Mouse (Mus musculus) intestine, postnatal 0 days (tissue): ENCODE results near the gene Ldlrad1. TPM values are rescaled to one million over a fixed set of nuclear protein-coding genes. Genes with fewer than 3 reads are reported as not detected.
A peak's percentile ranks its signal among the peaks of the same experiment; 100 is the strongest.

ENCODE experiments used
- ATAC-seq: fragments of 200-750 bp; cut with Nextera tagmentation; 2 replicates; pipeline ENCODE4 v1.8.0; 2017; ENCODE audit warnings: mild to moderate bottlenecking, moderate TSS enrichment, moderate library complexity
- H3K27ac ChIP-seq: fragments of 300-500 bp; sonication (generic); 2 replicates; pipeline ENCODE4 v1.5.1; 2014; ENCODE audit warnings: mild to moderate bottlenecking, low read depth, low read length, moderate library complexity
- H3K27me3 ChIP-seq: fragments of 300-500 bp; sonication (generic); replicated peaks from 2 replicates; pipeline ENCODE4 v1.6.1; 2014; ENCODE audit warnings: low read length, mixed read lengths; ENCODE audit not compliant: control insufficient read depth, insufficient read depth
- H3K36me3 ChIP-seq: fragments of 300-500 bp; sonication (generic); 2 replicates; pipeline ENCODE4 v1.6.1; 2014; ENCODE audit warnings: mild to moderate bottlenecking, moderate library complexity; ENCODE audit not compliant: control insufficient read depth, insufficient read depth
- H3K4me1 ChIP-seq: fragments of 300-500 bp; sonication (generic); replicated peaks from 2 replicates; pipeline ENCODE4 v1.6.1; 2014; ENCODE audit warnings: antibody characterized with exemption, low read length, mixed read lengths; ENCODE audit not compliant: control insufficient read depth, insufficient read depth
- H3K4me2 ChIP-seq: fragments of 300-500 bp; sonication (generic); replicated peaks from 2 replicates; pipeline ENCODE4 v1.6.1; 2014; ENCODE audit warnings: low read depth, mild to moderate bottlenecking, moderate library complexity
- H3K4me3 ChIP-seq: fragments of 300-500 bp; sonication (generic); 2 replicates; pipeline ENCODE4 v1.5.1; 2014; ENCODE audit warnings: low read depth, low read length
- H3K9ac ChIP-seq: fragments of 300-500 bp; sonication (generic); 2 replicates; pipeline ENCODE4 v1.6.1; 2014; ENCODE audit warnings: mild to moderate bottlenecking, low read depth, low read length
- H3K9me3 ChIP-seq: fragments of 300-500 bp; sonication (generic); 2 replicates; pipeline ENCODE4 v1.6.1; 2016; ENCODE audit warnings: mixed run types; ENCODE audit not compliant: control insufficient read depth
- CTCF ChIP-seq: sonication (generic); IDR thresholded peaks from 2 replicates; pipeline ENCODE4 v1.5.1; 2016; ENCODE audit warnings: low read depth, mild to moderate bottlenecking, control low read depth, antibody characterized with exemption, moderate library complexity
- WGBS: fragments of 180-500 bp; shearing (Covaris S2); extraction: QIAGEN DNeasy Blood & Tissue Kit; methylation state at CpG from one replicate; pipeline ENCODE4 v1.1.7; 2014; 5-methylcytosine and 5-hydroxymethylcytosine counted together
- polyA plus RNA-seq: library from polyadenylated mRNA; unstranded; fragments of >200 nt; fragmentation: Nextera tagmentation; extraction: Ambion mirVana; gene quantifications from 2 replicates; pipeline ENCODE4 v1.2.1, GENCODE M21; 2015

Ldlrad1 gene
- polyA plus RNA-seq, result not detected in 2 replicates

- H3K4me1 ChIP-seq, result no peaks in the 10 kb centered on the region
- no peak within 1 kb of the TSS for H3K27ac ChIP-seq
- no peak within 1 kb of the TSS for H3K4me3 ChIP-seq
- WGBS, result 90% methylated on average over 3 of the region's 3 CpGs
- H3K27me3 ChIP-seq, result no peaks in the 10 kb centered on the region
- no peak for TF ChIP-seq CTCF
- peaks cover 29% of the 10 kb centered on the region for H3K36me3 ChIP-seq
- H3K4me2 ChIP-seq, result no peak within 1 kb of the TSS
- H3K9ac ChIP-seq, result no peak within 1 kb of the TSS
- ATAC-seq, result no peak
- no peaks in the 10 kb centered on the region for H3K9me3 ChIP-seq
Measured at GRCm38 (mm10) chr4:107208880-107209279, at the start of gene Ldlrad1. Gene Ldlrad1 (plus strand): TSS chr4:107209180.

GRCm38 (mm10) chr4:107160181-107160580 lies 48.8 kb upstream of the Ldlrad1 start:
- Histone ChIP-seq H3K9ac (no peak overlapping the region), H3K27ac (no peak overlapping the region), H3K27me3 (no peaks in the 10 kb centered on the region), H3K4me3 (no peak overlapping the region), H3K9me3 (no peaks in the 10 kb centered on the region), H3K4me1 (no peaks in the 10 kb centered on the region), H3K36me3 (peaks cover 30% of the 10 kb centered on the region), H3K4me2 (no peak overlapping the region)
- 88% methylated on average over 8 of the region's 8 CpGs for WGBS
- ATAC-seq, result no peak
- TF ChIP-seq CTCF, result no peak

GRCm38 (mm10) chr4:107163341-107163740 lies 45.6 kb upstream of the Ldlrad1 start:
- no peak for ATAC-seq
- Histone ChIP-seq H3K4me3 (no peak overlapping the region), H3K4me2 (no peak overlapping the region), H3K4me1 (no peaks in the 10 kb centered on the region), H3K27ac (no peak overlapping the region), H3K27me3 (no peaks in the 10 kb centered on the region), H3K9ac (no peak overlapping the region), H3K36me3 (peaks cover 23% of the 10 kb centered on the region), H3K9me3 (no peaks in the 10 kb centered on the region)
- no peak for TF ChIP-seq CTCF
- WGBS, result 77% methylated on average over 10 of the region's 10 CpGs

GRCm38 (mm10) chr4:107163756-107164587 lies 45.0 kb upstream of the Ldlrad1 start:
- H3K4me3 ChIP-seq, result no peak overlapping the region
- H3K27me3 ChIP-seq, result no peaks in the 10 kb centered on the region
- H3K9ac ChIP-seq, result no peak overlapping the region
- H3K27ac ChIP-seq, result no peak overlapping the region
- peaks cover 23% of the 10 kb centered on the region for H3K36me3 ChIP-seq
- H3K9me3 ChIP-seq, result no peaks in the 10 kb centered on the region
- TF ChIP-seq CTCF, result peak; percentile 99
- WGBS, result 47% methylated on average over 9 of the region's 9 CpGs
- no peaks in the 10 kb centered on the region for H3K4me1 ChIP-seq
- no peak overlapping the region for H3K4me2 ChIP-seq
- ATAC-seq, result peak; percentile 33

GRCm38 (mm10) chr4:107166700-107167099 lies 42.3 kb upstream of the Ldlrad1 start:
- Histone ChIP-seq H3K4me1 (no peaks in the 10 kb centered on the region), H3K9me3 (no peaks in the 10 kb centered on the region), H3K9ac (no peak overlapping the region), H3K27me3 (no peaks in the 10 kb centered on the region), H3K4me3 (no peak overlapping the region), H3K4me2 (no peak overlapping the region), H3K27ac (no peak overlapping the region), H3K36me3 (peaks cover 5% of the 10 kb centered on the region)
- TF ChIP-seq CTCF, result no peak
- ATAC-seq, result no peak
- WGBS, result 41% methylated on average over 5 of the region's 5 CpGs

GRCm38 (mm10) chr4:107167798-107168197 lies 41.2 kb upstream of the Ldlrad1 start:
- no peaks in the 10 kb centered on the region for H3K9me3 ChIP-seq
- H3K27me3 ChIP-seq, result no peaks in the 10 kb centered on the region
- no peak overlapping the region for H3K27ac ChIP-seq
- H3K36me3 ChIP-seq, result peaks cover 3% of the 10 kb centered on the region
- no peak for TF ChIP-seq CTCF
- H3K4me1 ChIP-seq, result no peaks in the 10 kb centered on the region
- no peak overlapping the region for H3K4me3 ChIP-seq
- ATAC-seq, result no peak
- 85% methylated on average over 5 of the region's 5 CpGs for WGBS
- H3K9ac ChIP-seq, result no peak overlapping the region
- H3K4me2 ChIP-seq, result no peak overlapping the region
